Mouse (Mus musculus) myocyte (in vitro differentiated cells): Measurements from ENCODE around the gene Akap13.

ENCODE experiments used
- CEBPB ChIP-seq: IDR thresholded peaks from 2 replicates; pipeline ENCODE4 v1.6.1; 2011; ENCODE audit warnings: mild to moderate bottlenecking, moderate library complexity; ENCODE audit not compliant: poor library complexity, insufficient read depth, severe bottlenecking
- E2F4 ChIP-seq: IDR thresholded peaks from one replicate; pipeline ENCODE4 v1.6.1; 2011; ENCODE audit warnings: mild to moderate bottlenecking, control low read depth, moderate library complexity; ENCODE audit not compliant: insufficient read depth
- MAX ChIP-seq: IDR thresholded peaks from one replicate; pipeline ENCODE4 v1.6.1; 2011; ENCODE audit warnings: low read depth, mild to moderate bottlenecking, control low read depth
- MYOD1 ChIP-seq, 3 experiments: IDR thresholded peaks; one replicate each; pipeline ENCODE4 v1.6.1; 2011; ENCODE audit warnings: control low read depth in 2 of 3, low read depth in 2 of 3, mild to moderate bottlenecking in 2 of 3, moderate library complexity in 1 of 3; ENCODE audit not compliant: insufficient read length in 2 of 3, control insufficient read depth in 1 of 3
- MYOG ChIP-seq, 3 experiments: IDR thresholded peaks; one replicate each; pipeline ENCODE4 v1.6.1; 2011; ENCODE audit warnings: control low read depth in 2 of 3, low read depth in 2 of 3, mild to moderate bottlenecking in 2 of 3; ENCODE audit not compliant: insufficient read length in 2 of 3, control insufficient read depth in 1 of 3, insufficient read depth in 1 of 3
- POLR2A ChIP-seq: IDR thresholded peaks from one replicate; pipeline ENCODE4 v1.6.1; 2011; ENCODE audit warnings: low read depth, mild to moderate bottlenecking, control low read depth, moderate library complexity; ENCODE audit not compliant: insufficient read length
- POLR2AphosphoS2 ChIP-seq: IDR thresholded peaks from one replicate; pipeline ENCODE4 v1.6.1; 2011; ENCODE audit warnings: low read depth, control low read depth; ENCODE audit not compliant: insufficient read length
- REST ChIP-seq: IDR thresholded peaks from one replicate; pipeline ENCODE4 v1.6.1; 2011; ENCODE audit warnings: mild to moderate bottlenecking, control low read depth, moderate library complexity; ENCODE audit not compliant: insufficient read depth, insufficient read length
- SRF ChIP-seq: IDR thresholded peaks from one replicate; pipeline ENCODE4 v1.6.1; 2011; ENCODE audit warnings: low read depth; ENCODE audit not compliant: control insufficient read depth, insufficient read length
- TCF12 ChIP-seq: IDR thresholded peaks from one replicate; pipeline ENCODE4 v1.6.1; 2011; ENCODE audit warnings: mild to moderate bottlenecking, control low read depth; ENCODE audit not compliant: poor library complexity, insufficient read depth, severe bottlenecking
- TCF3 ChIP-seq: IDR thresholded peaks from one replicate; pipeline ENCODE4 v1.6.1; 2011; ENCODE audit warnings: low read depth, control low read depth; ENCODE audit not compliant: insufficient read length
- USF1 ChIP-seq: IDR thresholded peaks from one replicate; pipeline ENCODE4 v1.6.1; 2011; ENCODE audit warnings: low read depth, mild to moderate bottlenecking, control low read depth, moderate library complexity

GRCm38 (mm10) chr7:75787371-75787770 is 332.0 kb downstream of the Akap13 start:
- no peak for TF ChIP-seq USF1
- no peak for TF ChIP-seq MAX
- TF ChIP-seq TCF12, result no peak
- TF ChIP-seq E2F4, result no peak
- no peak for TF ChIP-seq POLR2AphosphoS2
- no peak for TF ChIP-seq POLR2A
- no peak for TF ChIP-seq CEBPB
- no peak for TF ChIP-seq MYOD1 (IDR thresholded peaks at IDR 0.05; ENCODE audit: control insufficient read depth in 1 of 3, insufficient read length in 2 of 3, low read depth in 2 of 3)
- TF ChIP-seq SRF, result no peak
- TF ChIP-seq MYOG (IDR thresholded peaks at IDR 0.05; ENCODE audit: control insufficient read depth in 1 of 3, insufficient read depth in 1 of 3, insufficient read length in 2 of 3, low read depth in 2 of 3), result no peak
- TF ChIP-seq TCF3, result no peak
- TF ChIP-seq REST, result no peak
